Comparison of ENCODE assay signal across 8 mouse cellular contexts in the genomic region with DNA sequence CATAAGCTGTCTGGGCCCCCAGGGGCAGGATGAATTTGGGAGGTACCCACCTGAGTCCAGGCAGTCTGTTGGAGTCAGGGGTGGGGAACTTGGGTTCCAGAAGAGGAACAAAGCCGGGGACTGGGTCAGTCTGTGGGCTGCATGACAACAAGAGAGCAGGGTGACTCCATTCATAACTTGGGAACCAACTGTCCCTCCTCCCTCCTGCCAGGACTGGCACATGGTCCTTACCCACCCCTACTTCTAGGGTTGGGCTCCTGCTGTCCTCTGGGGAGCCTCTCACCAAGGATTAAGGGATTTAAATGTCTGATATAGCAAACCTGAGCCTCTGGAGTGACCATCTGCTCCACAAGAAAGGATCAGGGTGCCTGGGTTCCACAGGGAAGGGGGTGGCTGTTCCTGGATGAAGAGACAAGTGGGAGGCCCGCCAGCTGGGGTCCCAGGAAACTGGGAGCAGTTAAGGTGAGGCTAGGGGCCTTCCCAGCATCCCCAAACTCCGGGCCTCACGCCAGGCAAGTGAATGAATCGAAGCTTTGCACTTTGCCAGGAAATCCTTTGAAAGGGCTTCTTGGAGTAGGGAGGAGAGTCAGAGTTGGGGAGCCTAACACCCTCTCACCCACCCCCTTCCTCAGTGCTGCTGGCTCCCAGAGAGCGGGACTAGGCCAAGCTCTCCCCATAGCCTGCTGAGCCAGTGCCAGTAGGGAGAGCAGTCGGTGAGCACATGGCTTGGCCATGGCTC. TPM values are rescaled to one million over a fixed set of nuclear protein-coding genes. Genes with fewer than 3 reads are reported as not detected.
DNase-seq lines count a peak whose midpoint lies in the region; ATAC-seq and TF ChIP-seq lines count a peak whose summit lies in the region.

No protein-coding gene starts in this region.

- H3K4me3 ChIP-seq in left cerebral cortex, adult 2 months, result no peak overlapping the region

- DNase-seq in layer of hippocampus, adult 11-12 months (ENCODE audit: low spot score), result peak; percentile 71
- no peak for DNase-seq in layer of hippocampus, adult 9-10 months (ENCODE audit: low spot score)
- DNase-seq in left cerebral cortex, adult 2 months (ENCODE audit: extremely low spot score in 1 of 2, low spot score in 2 of 2), result peak; percentile 45 to 71
- DNase-seq in right cerebral cortex, adult 2 months (ENCODE audit: low spot score in 2 of 2), result peak; percentile 57 to 71
- no peak for DNase-seq in spleen, adult 18-20 months
- no peak for DNase-seq in natural killer cell, adult 2 months (ENCODE audit: low spot score in 2 of 2)

- ATAC-seq in frontal cortex, adult (ENCODE audit: low TSS enrichment), result peak; percentile 69
- ATAC-seq in megakaryocyte-erythroid progenitor cell, adult 5-6 weeks (replicated peaks; ENCODE audit: low FRiP score, low TSS enrichment, poor library complexity, severe bottlenecking), result no peak

- TF ChIP-seq CTCF in left cerebral cortex, adult 2 months (IDR thresholded peaks at IDR 0.05), result no peak

- peak overlapping the region; percentile 13 for H3K27ac ChIP-seq in left cerebral cortex, adult 2 months

- intact Hi-C loops in left cerebral cortex, adult 2 months (cut with DNase I), result no loop called here

RNA-seq across cellular contexts. Expression of gene Trp53, which starts 11.9 kb away (rescaled TPM):
- total RNA-seq in left cerebral cortex, adult 2 months (2021), result 10 to 100 TPM; 23.7 TPM
- total RNA-seq in megakaryocyte-erythroid progenitor cell, adult 5-6 weeks (2014; fragmentation: Nextera tagmentation), result 286 and 348 TPM in 2 replicates
- total RNA-seq in megakaryocyte-erythroid progenitor cell, adult 5-6 weeks (2017), result 59.0 and 109 TPM in 2 replicates

RNA-seq across cellular contexts. Expression of gene Wrap53, which starts 12.0 kb away (rescaled TPM):
- 10 to 100 TPM in 1 of 2 experiments, 1 to 10 TPM in 1; 7.6 to 10.5 TPM for total RNA-seq in left cerebral cortex, adult 2 months (2021)
- total RNA-seq in megakaryocyte-erythroid progenitor cell, adult 5-6 weeks (2014; fragmentation: Nextera tagmentation), result 36.5 and 51.0 TPM in 2 replicates
- 9.6 and 14.5 TPM in 2 replicates for total RNA-seq in megakaryocyte-erythroid progenitor cell, adult 5-6 weeks (2017)

RNA-seq across cellular contexts. Expression of gene Atp1b2, which starts 13.7 kb away (rescaled TPM):
- 100 to 1,000 TPM; 411 to 429 TPM for total RNA-seq in left cerebral cortex, adult 2 months (2021)
- total RNA-seq in megakaryocyte-erythroid progenitor cell, adult 5-6 weeks (2014; fragmentation: Nextera tagmentation), result 291 and 408 TPM in 2 replicates
- total RNA-seq in megakaryocyte-erythroid progenitor cell, adult 5-6 weeks (2017), result 32.8 and 68.9 TPM in 2 replicates

RNA-seq across cellular contexts. Expression of gene Shbg, which starts 25.6 kb away (rescaled TPM):
- not detected for total RNA-seq in left cerebral cortex, adult 2 months (2021)
- not detected in 2 replicates for total RNA-seq in megakaryocyte-erythroid progenitor cell, adult 5-6 weeks (2014; fragmentation: Nextera tagmentation)
- not detected in 2 replicates for total RNA-seq in megakaryocyte-erythroid progenitor cell, adult 5-6 weeks (2017)

RNA-seq across cellular contexts. Expression of gene Sat2, which starts 29.8 kb away (rescaled TPM):
- 10 to 100 TPM in 1 of 2 experiments, 1 to 10 TPM in 1; 9.9 to 13.7 TPM for total RNA-seq in left cerebral cortex, adult 2 months (2021)
- total RNA-seq in megakaryocyte-erythroid progenitor cell, adult 5-6 weeks (2014; fragmentation: Nextera tagmentation), result not detected in 2 replicates
- not detected in 2 replicates for total RNA-seq in megakaryocyte-erythroid progenitor cell, adult 5-6 weeks (2017)

Comparison
In these comparisons a context has a peak if more than half of its experiments do, and no peak if none do; other contexts are left out.
1. DNase-seq: peak in layer of hippocampus, adult 11-12 months (single experiment), left cerebral cortex, adult 2 months (2 of 2) and right cerebral cortex, adult 2 months (2 of 2); none in layer of hippocampus, adult 9-10 months (single experiment), spleen, adult 18-20 months (0 of 2) and natural killer cell, adult 2 months (0 of 2).